Mouse (Mus musculus): Measurements from ENCODE around the gene Pts.

DNA sequence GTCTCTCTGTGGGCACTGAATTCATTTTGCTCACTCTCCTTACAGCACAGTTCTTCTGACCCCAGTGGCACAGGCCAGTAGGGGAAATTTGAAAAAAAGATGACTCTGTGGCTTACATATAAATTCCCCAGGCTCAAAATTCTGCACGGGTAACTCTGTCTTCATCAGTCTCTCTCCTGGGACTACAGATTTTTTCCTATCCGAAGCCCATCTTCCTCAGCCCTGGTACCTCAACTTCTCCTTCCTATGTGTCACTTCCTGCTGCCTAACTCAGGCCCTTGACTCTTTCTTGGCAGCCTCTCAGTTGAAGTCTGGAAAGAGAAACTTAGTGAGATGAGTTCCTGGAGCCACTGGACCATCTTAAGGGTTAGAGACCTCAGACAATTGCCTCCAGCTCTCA, 25.0 kb upstream of the Pts start:
- TF ChIP-seq MYOD1 (IDR thresholded peaks at IDR 0.05; ENCODE audit: control insufficient read depth in 1 of 3, insufficient read length in 2 of 3, low read depth in 2 of 3) (no peak), POLR2A (IDR thresholded peaks at IDR 0.05; ENCODE audit: insufficient read length, low read depth) (no peak), CEBPB (IDR thresholded peaks at IDR 0.05; ENCODE audit: insufficient read depth, poor library complexity, severe bottlenecking) (no peak), POLR2AphosphoS2 (IDR thresholded peaks at IDR 0.05; ENCODE audit: insufficient read length, low read depth) (no peak), TCF12 (IDR thresholded peaks at IDR 0.05; ENCODE audit: insufficient read depth, poor library complexity, severe bottlenecking) (no peak), USF1 (IDR thresholded peaks at IDR 0.05; ENCODE audit: low read depth) (no peak), TCF3 (IDR thresholded peaks at IDR 0.05; ENCODE audit: insufficient read length, low read depth) (no peak), MAX (IDR thresholded peaks at IDR 0.05; ENCODE audit: low read depth) (no peak), E2F4 (IDR thresholded peaks at IDR 0.05; ENCODE audit: insufficient read depth) (no peak)

Measured in myocyte (in vitro differentiated cells).